15 mouse cellular contexts compared by ENCODE assay signal in the genomic region with DNA sequence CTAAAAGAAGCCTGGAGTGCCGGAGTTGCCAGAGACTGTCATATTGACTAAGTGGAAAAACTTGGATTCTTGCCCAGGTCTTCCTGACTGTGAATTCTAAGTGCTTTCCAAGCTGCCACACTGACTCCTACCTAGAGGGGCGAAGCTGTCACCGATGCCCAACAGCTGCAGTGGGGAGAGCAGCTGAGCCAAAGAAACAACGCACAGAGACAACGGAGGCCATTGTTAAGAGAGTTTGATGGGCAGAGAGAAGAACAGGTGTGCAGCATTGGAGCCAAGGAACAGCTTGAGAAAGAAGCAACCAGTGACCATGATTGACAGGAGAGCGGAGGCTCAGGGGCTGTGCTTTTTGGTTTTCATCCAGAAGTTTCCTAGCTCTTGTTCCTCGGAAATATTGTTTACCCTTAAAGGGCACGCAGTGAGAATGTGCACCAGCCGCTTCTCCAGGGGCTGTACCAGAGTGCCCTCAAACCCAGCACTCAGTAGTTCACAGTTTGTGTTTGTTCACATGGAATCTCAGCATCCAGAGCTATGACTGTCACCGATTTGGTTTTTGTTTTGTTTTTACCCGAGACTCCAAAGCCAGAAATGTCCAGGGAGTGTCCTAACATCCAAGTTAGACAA. TPM values are rescaled to one million over a fixed set of nuclear protein-coding genes. Genes with fewer than 3 reads are reported as not detected.
DNase-seq lines count a peak whose midpoint lies in the region; ATAC-seq and TF ChIP-seq lines count a peak whose summit lies in the region.
"Had no signal": no experiment of that assay in that cellular context is flagged by ENCODE, and none has a peak within 500 bp of the region (broad histone marks: within the 10 kb centered on the region; RNA-seq: fewer than 3 reads in every experiment).

No protein-coding gene starts in this region.

- no peak for TF ChIP-seq CTCF in lung, postnatal 0 days (IDR thresholded peaks at IDR 0.05)

- no peak for TF ChIP-seq POLR2A in limb, embryonic 14.5 days (IDR thresholded peaks at IDR 0.05; ENCODE audit: borderline replicate concordance, extremely low read depth, insufficient read depth, insufficient read length)

- H3K4me3 ChIP-seq in forebrain, embryonic 12.5 days (replicated peaks): no peak overlapping the region
- no peak overlapping the region for H3K4me3 ChIP-seq in forebrain, embryonic 11.5 days (ENCODE audit: low read depth, low read length)
- no peak overlapping the region for H3K4me3 ChIP-seq in lung, postnatal 0 days (ENCODE audit: low read depth, low read length)
- H3K4me3 ChIP-seq in limb, embryonic 14.5 days (replicated peaks; ENCODE audit: low read length): no peak overlapping the region
- H3K4me3 ChIP-seq: intestine, embryonic 15.5 days; limb, embryonic 12.5 days had no signal

- no peak overlapping the region for H3K4me2 ChIP-seq in forebrain, embryonic 12.5 days
- H3K4me2 ChIP-seq in forebrain, embryonic 11.5 days (ENCODE audit: low read depth, low read length, severe bottlenecking): no peak overlapping the region
- H3K4me2 ChIP-seq in lung, postnatal 0 days (replicated peaks; ENCODE audit: low read depth, low read length): 0 out of 2 replicates have a peak overlapping the region, but pooled peaks have one; percentile 1
- H3K4me2 ChIP-seq in limb, embryonic 14.5 days (replicated peaks; ENCODE audit: low read depth, low read length, severe bottlenecking): no peak overlapping the region
- H3K4me2 ChIP-seq: intestine, embryonic 15.5 days; limb, embryonic 12.5 days had no signal

- no peak overlapping the region for H3K27ac ChIP-seq in forebrain, embryonic 12.5 days
- H3K27ac ChIP-seq in forebrain, embryonic 11.5 days (ENCODE audit: low read depth, low read length): no peak overlapping the region
- no peak overlapping the region for H3K27ac ChIP-seq in lung, postnatal 0 days (ENCODE audit: low read length)
- H3K27ac ChIP-seq in limb, embryonic 14.5 days (replicated peaks; ENCODE audit: low read depth, low read length): no peak overlapping the region
- H3K27ac ChIP-seq: intestine, embryonic 15.5 days; limb, embryonic 12.5 days had no signal

- H3K36me3 ChIP-seq in forebrain, embryonic 12.5 days (replicated peaks): no peaks in the 10 kb centered on the region
- no peaks in the 10 kb centered on the region for H3K36me3 ChIP-seq in forebrain, embryonic 11.5 days (ENCODE audit: control insufficient read depth, insufficient read depth, low read length)
- H3K36me3 ChIP-seq in lung, postnatal 0 days (ENCODE audit: insufficient read depth, low read length): no peaks in the 10 kb centered on the region
- H3K36me3 ChIP-seq in limb, embryonic 14.5 days (ENCODE audit: control insufficient read depth, insufficient read depth, low read length): no peaks in the 10 kb centered on the region
- H3K36me3 ChIP-seq: intestine, embryonic 15.5 days; limb, embryonic 12.5 days had no signal

- no peaks in the 10 kb centered on the region for H3K9me3 ChIP-seq in forebrain, embryonic 12.5 days
- no peaks in the 10 kb centered on the region for H3K9me3 ChIP-seq in forebrain, embryonic 11.5 days (ENCODE audit: control insufficient read depth, low read length)
- no peaks in the 10 kb centered on the region for H3K9me3 ChIP-seq in lung, postnatal 0 days (ENCODE audit: low read length)
- no peaks in the 10 kb centered on the region for H3K9me3 ChIP-seq in limb, embryonic 14.5 days (ENCODE audit: control insufficient read depth, low read length)
- H3K9me3 ChIP-seq: intestine, embryonic 15.5 days; limb, embryonic 12.5 days had no signal

- no peaks in the 10 kb centered on the region for H3K4me1 ChIP-seq in forebrain, embryonic 12.5 days
- H3K4me1 ChIP-seq in forebrain, embryonic 11.5 days (replicated peaks; ENCODE audit: control insufficient read depth, insufficient read depth, low read length): no peaks in the 10 kb centered on the region
- no peaks in the 10 kb centered on the region for H3K4me1 ChIP-seq in lung, postnatal 0 days (ENCODE audit: insufficient read depth, low read depth, low read length)
- H3K4me1 ChIP-seq in limb, embryonic 14.5 days (ENCODE audit: control insufficient read depth, insufficient read depth, low read length): no peaks in the 10 kb centered on the region
- H3K4me1 ChIP-seq: intestine, embryonic 15.5 days; limb, embryonic 12.5 days had no signal

- intact Hi-C loops in left cerebral cortex, postnatal 14 days (cut with DNase I): loop anchor here (2.0 to 5.0 kb wide), 4 partner anchors 65 to 166 kb away; a partner anchor contains a TSS

- no peak for DNase-seq in forebrain, embryonic 11.5 days (ENCODE audit: low spot score)
- no peak for DNase-seq in lung, postnatal 0 days (ENCODE audit: low spot score)
- DNase-seq in lung, adult 18-20 months: no peak
- peak; percentile 10 for DNase-seq in cerebellum, adult 9-10 months
- DNase-seq in limb, embryonic 14.5 days (ENCODE audit: low spot score): peak; percentile 75
- no peak for DNase-seq in right cerebral cortex, postnatal 36 days (ENCODE audit: low spot score in 2 of 2)
- DNase-seq in left cerebral cortex, postnatal 14 days (ENCODE audit: low spot score in 2 of 2): no peak

- TF ChIP-seq EP300 in lung, postnatal 0 days (IDR thresholded peaks at IDR 0.05): no peak

- peak; percentile 36; the same call in 1 of the 2 replicates for ATAC-seq in forebrain, embryonic 12.5 days (ENCODE audit: low FRiP score)
- no peak for ATAC-seq in forebrain, embryonic 11.5 days (replicated peaks; ENCODE audit: low FRiP score)
- no peak for ATAC-seq in lung, postnatal 0 days
- ATAC-seq in limb, embryonic 14.5 days (ENCODE audit: low FRiP score, low read depth): peak; percentile 77

- H3K9ac ChIP-seq in forebrain, embryonic 12.5 days: no peak overlapping the region
- no peak overlapping the region for H3K9ac ChIP-seq in forebrain, embryonic 11.5 days (ENCODE audit: low read length)
- no peak overlapping the region for H3K9ac ChIP-seq in lung, postnatal 0 days (replicated peaks; ENCODE audit: low read depth)
- no peak overlapping the region for H3K9ac ChIP-seq in limb, embryonic 14.5 days (ENCODE audit: low read depth, low read length, severe bottlenecking)
- H3K9ac ChIP-seq: intestine, embryonic 15.5 days; limb, embryonic 12.5 days had no signal

- H3K27me3 ChIP-seq in forebrain, embryonic 12.5 days: no peaks in the 10 kb centered on the region
- no peaks in the 10 kb centered on the region for H3K27me3 ChIP-seq in forebrain, embryonic 11.5 days (ENCODE audit: control insufficient read depth, insufficient read depth, low read length)
- no peaks in the 10 kb centered on the region for H3K27me3 ChIP-seq in lung, postnatal 0 days (replicated peaks; ENCODE audit: insufficient read depth, low read length)
- no peaks in the 10 kb centered on the region for H3K27me3 ChIP-seq in limb, embryonic 14.5 days (ENCODE audit: control insufficient read depth, insufficient read depth, low read length)
- H3K27me3 ChIP-seq: intestine, embryonic 15.5 days; limb, embryonic 12.5 days had no signal

- 74% methylated on average over 11 of the region's 11 CpGs for WGBS in forebrain, embryonic 12.5 days
- WGBS in forebrain, embryonic 11.5 days: 89% methylated on average over 11 of the region's 11 CpGs
- 40% methylated on average over 11 of the region's 11 CpGs for WGBS in lung, postnatal 0 days
- WGBS in limb, embryonic 14.5 days: 74% methylated on average over 11 of the region's 11 CpGs

RNA-seq across cellular contexts. Expression of a gene that starts 16.2 kb away (rescaled TPM):
- polyA plus RNA-seq in forebrain, embryonic 12.5 days (2016; fragmentation: Nextera tagmentation; extraction: Ambion mirVana): not detected in 2 replicates
- not detected in 2 replicates for polyA plus RNA-seq in forebrain, embryonic 11.5 days (2014; fragmentation: Nextera tagmentation; extraction: Ambion mirVana)
- not detected in 2 replicates for polyA plus RNA-seq in lung, postnatal 0 days (2015; fragmentation: Nextera tagmentation; extraction: Ambion mirVana)
- polyA plus RNA-seq in limb, embryonic 14.5 days (2012; rRNA removed): 0.62 and 0.83 TPM in 2 replicates
- polyA plus RNA-seq in limb, embryonic 14.5 days (2014; fragmentation: Nextera tagmentation; extraction: Ambion mirVana): 0.25 and 0.55 TPM in 2 replicates
- total RNA-seq in left cerebral cortex, postnatal 14 days (2021): not detected
- total RNA-seq: adrenal gland, postnatal 36 days; common myeloid progenitor, adult 5-6 weeks; heart, adult 8-10 months; layer of hippocampus, adult 18-20 months had no signal
- polyA plus RNA-seq: intestine, embryonic 15.5 days; limb, embryonic 12.5 days; urinary bladder, adult 2 months had no signal

RNA-seq across cellular contexts. Expression of a gene that starts 22.0 kb away (rescaled TPM):
- polyA plus RNA-seq in forebrain, embryonic 12.5 days (2016; fragmentation: Nextera tagmentation; extraction: Ambion mirVana): not detected in 2 replicates
- polyA plus RNA-seq in forebrain, embryonic 11.5 days (2014; fragmentation: Nextera tagmentation; extraction: Ambion mirVana): not detected in 2 replicates
- polyA plus RNA-seq in lung, postnatal 0 days (2015; fragmentation: Nextera tagmentation; extraction: Ambion mirVana): not detected in 2 replicates
- not detected in 2 replicates for polyA plus RNA-seq in limb, embryonic 14.5 days (2012; rRNA removed)
- not detected in 2 replicates for polyA plus RNA-seq in limb, embryonic 14.5 days (2014; fragmentation: Nextera tagmentation; extraction: Ambion mirVana)
- under 1 TPM in 1 of 2 experiments, not detected in 1; 0.06 TPM for total RNA-seq in left cerebral cortex, postnatal 14 days (2021)
- total RNA-seq: adrenal gland, postnatal 36 days; common myeloid progenitor, adult 5-6 weeks; heart, adult 8-10 months; layer of hippocampus, adult 18-20 months had no signal
- polyA plus RNA-seq: intestine, embryonic 15.5 days; limb, embryonic 12.5 days had no signal

RNA-seq across cellular contexts. Expression of a gene that starts 35.1 kb away (rescaled TPM):
- not detected in 2 replicates for polyA plus RNA-seq in forebrain, embryonic 12.5 days (2016; fragmentation: Nextera tagmentation; extraction: Ambion mirVana)
- not detected in 2 replicates for polyA plus RNA-seq in forebrain, embryonic 11.5 days (2014; fragmentation: Nextera tagmentation; extraction: Ambion mirVana)
- not detected in 2 replicates for polyA plus RNA-seq in lung, postnatal 0 days (2015; fragmentation: Nextera tagmentation; extraction: Ambion mirVana)
- not detected in 2 replicates for polyA plus RNA-seq in limb, embryonic 14.5 days (2012; rRNA removed)
- polyA plus RNA-seq in limb, embryonic 14.5 days (2014; fragmentation: Nextera tagmentation; extraction: Ambion mirVana): not detected in 2 replicates
- not detected for total RNA-seq in left cerebral cortex, postnatal 14 days (2021)
- total RNA-seq: adrenal gland, postnatal 36 days; common myeloid progenitor, adult 5-6 weeks; heart, adult 8-10 months; layer of hippocampus, adult 18-20 months had no signal
- polyA plus RNA-seq: intestine, embryonic 15.5 days; limb, embryonic 12.5 days; urinary bladder, adult 2 months had no signal

Comparison
In these comparisons a context has a peak if more than half of its experiments do, and no peak if none do; other contexts are left out.
1. ATAC-seq: peak in forebrain, embryonic 12.5 days (single experiment) and limb, embryonic 14.5 days (single experiment); none in forebrain, embryonic 11.5 days (single experiment) and lung, postnatal 0 days (single experiment).
2. DNase-seq: peak in cerebellum, adult 9-10 months (single experiment) and limb, embryonic 14.5 days (single experiment); none in forebrain, embryonic 11.5 days (single experiment), lung, postnatal 0 days (single experiment), lung, adult 18-20 months (0 of 2), right cerebral cortex, postnatal 36 days (0 of 2) and left cerebral cortex, postnatal 14 days (0 of 2).